Mouse (Mus musculus): ENCODE data around the gene Tmem132d.

GRCm38 (mm10) chr5:128422090-128422489, 10.8 kb downstream of the Tmem132d start:
- no peak for TF ChIP-seq CTCF (IDR thresholded peaks at IDR 0.05; ENCODE audit: low read depth)
- TF ChIP-seq EP300 (IDR thresholded peaks at IDR 0.05; ENCODE audit: low read depth): no peak
